Mouse (Mus musculus) heart, adult 2 months (tissue): ENCODE data around the gene Elavl1.

Experiments used
- CTCF ChIP-seq: fragments of 200-600 bp; IDR thresholded peaks from 2 replicates; pipeline ENCODE4 v1.8.1; 2022; ENCODE audit warnings: antibody characterized with exemption, mild to moderate bottlenecking, moderate library complexity
- EP300 ChIP-seq: fragments of 200-500 bp; IDR thresholded peaks from 2 replicates; pipeline ENCODE4 v1.6.1; 2011; ENCODE audit warnings: low read depth, low read length, control low read depth; ENCODE audit not compliant: insufficient read depth
- POLR2A ChIP-seq: fragments of 200-500 bp; IDR thresholded peaks from 2 replicates; pipeline ENCODE4 v1.6.1; 2011; ENCODE audit warnings: mild to moderate bottlenecking, low read depth, low read length, control low read depth; ENCODE audit not compliant: insufficient read depth

DNA sequence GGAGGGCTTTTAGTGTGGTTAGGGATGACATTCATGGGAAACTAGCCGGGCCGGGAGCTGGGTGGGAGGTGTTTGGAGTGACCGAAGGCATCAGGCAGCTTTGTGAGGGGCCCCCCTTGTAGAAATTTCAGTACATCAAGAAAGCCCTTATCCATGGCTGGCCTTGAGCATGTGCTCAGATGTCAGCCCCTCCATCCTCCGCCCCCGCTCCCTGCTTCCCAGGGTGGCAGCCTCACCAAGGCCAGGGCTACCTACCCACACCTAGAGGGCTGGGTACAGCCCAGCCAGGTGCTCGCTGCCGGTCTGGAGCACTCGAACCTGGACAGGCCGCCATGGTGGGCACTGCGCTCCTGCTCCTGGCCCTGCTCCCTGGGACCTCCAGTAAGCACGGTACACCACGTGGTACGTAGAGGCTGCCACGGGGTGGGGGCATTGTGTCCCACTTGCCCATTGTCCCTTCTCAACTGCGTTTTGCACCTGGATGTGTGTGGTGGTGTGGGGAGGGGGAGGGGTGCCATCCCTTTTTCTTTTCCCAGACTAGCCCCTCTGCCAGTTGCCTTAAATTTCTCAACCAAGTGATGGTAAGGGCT lies 77.2 kb downstream of the Elavl1 start, which contains the start of gene Tgfbr3l:
- TF ChIP-seq CTCF (no peak), POLR2A (no peak), EP300 (no peak)
